Mouse (Mus musculus) G1E (cell line): ENCODE measurements around the gene Cd72. TPM values are rescaled to one million over a fixed set of nuclear protein-coding genes. Genes with fewer than 3 reads are reported as not detected.
A peak's percentile ranks its signal among the peaks of the same experiment; 100 is the strongest.

ENCODE experiments used
- ATAC-seq: 2 replicates; pipeline ENCODE4 v1.8.0; 2016; ENCODE audit warnings: mild to moderate bottlenecking; ENCODE audit not compliant: insufficient number of reproducible peaks, poor library complexity, low FRiP score, severe bottlenecking; ENCODE audit errors: extremely low read depth
- DNase-seq: peaks from one replicate; pipeline ENCODE4 v3.0.0; 2012; ENCODE audit warnings: low spot score
- H3K27me3 ChIP-seq: 2 replicates; pipeline ENCODE4 v1.6.1; 2012; ENCODE audit warnings: mild to moderate bottlenecking, low read length, inconsistent platforms; ENCODE audit not compliant: insufficient read depth
- H3K36me3 ChIP-seq: replicated peaks from 2 replicates; pipeline ENCODE3; 2012; ENCODE audit warnings: mild to moderate bottlenecking, inconsistent platforms
- H3K4me1 ChIP-seq: 2 replicates; pipeline ENCODE4 v1.6.1; 2012; ENCODE audit warnings: low read depth, low read length, inconsistent platforms, mixed read lengths; ENCODE audit not compliant: insufficient read depth
- H3K4me3 ChIP-seq: 2 replicates; pipeline ENCODE4 v1.5.1; 2012; ENCODE audit warnings: low read depth, mild to moderate bottlenecking, inconsistent platforms, low read length, moderate library complexity, mixed read lengths
- H3K9me3 ChIP-seq: replicated peaks from 2 replicates; pipeline ENCODE4 v1.6.1; 2012; ENCODE audit warnings: inconsistent platforms
- CTCF ChIP-seq: IDR thresholded peaks from 2 replicates; pipeline ENCODE4 v1.5.1; 2012; ENCODE audit warnings: low read depth, low read length, inconsistent platforms, mixed read lengths
- GATA1 ChIP-seq: IDR thresholded peaks from 2 replicates; pipeline ENCODE4 v1.6.1; 2012; ENCODE audit warnings: borderline replicate concordance, low read length, inconsistent platforms, mixed read lengths
- GATA2 ChIP-seq: IDR thresholded peaks from 2 replicates; pipeline ENCODE4 v1.6.1; 2012; ENCODE audit warnings: low read depth, low read length, inconsistent platforms, borderline replicate concordance
- POLR2AphosphoS5 ChIP-seq: IDR thresholded peaks from 2 replicates; pipeline ENCODE4 v1.6.1; 2012; ENCODE audit warnings: low read depth, low read length, inconsistent platforms; ENCODE audit not compliant: insufficient replicate concordance
- TAL1 ChIP-seq: conservative IDR thresholded peaks from 2 replicates; pipeline ENCODE4 v1.6.1; 2012; ENCODE audit warnings: low read depth, low read length, inconsistent platforms, mixed read lengths
- polyA plus RNA-seq: library from polyadenylated mRNA; stranded (reverse); fragments of >175 nt; gene quantifications from 2 replicates; pipeline ENCODE4 v1.2.3, GENCODE M21; 2012
- total RNA-seq, 2 experiments: library from RNA; stranded (forward) in 1 of 2; stranded (reverse) in 1 of 2; fragments of 200-1000 nt in 1 of 2; fragments of >200 nt in 1 of 2; fragmentation: Nextera tagmentation in 1 of 2; gene quantifications; 2 replicates each; pipeline ENCODE4 v1.2.3; 2014 to 2017

Cd72 gene
- total and polyA plus RNA-seq, 3 experiments, result 0.16 to 1.5 TPM; not detected in 1

DNA sequence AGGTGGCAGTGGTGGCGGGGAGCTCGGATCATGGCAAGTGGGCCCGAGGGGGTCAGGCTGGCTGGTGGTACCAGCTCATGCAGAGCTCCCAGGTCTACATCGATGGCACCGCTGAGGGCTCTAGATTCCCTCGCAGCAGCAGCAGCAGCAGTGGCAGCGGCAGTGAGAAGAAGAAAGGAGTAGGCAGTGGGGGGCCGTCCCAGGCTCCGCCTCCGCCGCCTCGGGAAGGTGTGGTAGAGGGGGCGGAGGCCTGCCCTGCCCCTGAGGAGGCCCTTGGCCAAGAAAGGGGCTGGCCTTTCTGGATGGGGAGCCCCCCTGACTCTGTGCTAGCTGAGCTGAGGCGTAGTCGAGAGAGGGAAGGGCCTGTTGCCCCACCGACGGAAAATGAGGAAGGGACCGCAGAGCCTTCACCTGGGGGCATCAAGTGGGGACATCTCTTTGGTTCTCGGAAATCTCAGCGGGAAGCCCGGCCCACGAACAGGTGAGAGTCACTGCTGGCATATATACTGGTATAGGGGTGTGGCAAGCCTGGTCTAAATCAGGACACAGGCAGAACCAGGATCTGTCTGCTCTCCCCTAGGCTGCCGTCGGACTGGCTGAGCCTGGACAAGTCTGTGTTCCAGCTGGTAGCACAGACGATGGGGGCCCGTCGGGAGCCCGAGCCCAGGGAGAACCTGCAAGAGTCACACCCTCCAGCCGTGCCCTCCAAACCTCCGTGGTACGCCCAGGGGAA lies 28.6 kb downstream of the Cd72 start:
- peaks cover 6% of the 10 kb centered on the region; the same call in 1 of the 2 replicates for H3K9me3 ChIP-seq
- H3K4me3 ChIP-seq, result no peak overlapping the region
- H3K36me3 ChIP-seq, result no peaks in the 10 kb centered on the region
- no peak for ATAC-seq
- no peak for TF ChIP-seq POLR2AphosphoS5
- DNase-seq, result no peak
- H3K4me1 ChIP-seq, result peaks cover 11% of the 10 kb centered on the region; the same call in 1 of the 2 replicates
- H3K27me3 ChIP-seq, result peaks cover 61% of the 10 kb centered on the region

DNA sequence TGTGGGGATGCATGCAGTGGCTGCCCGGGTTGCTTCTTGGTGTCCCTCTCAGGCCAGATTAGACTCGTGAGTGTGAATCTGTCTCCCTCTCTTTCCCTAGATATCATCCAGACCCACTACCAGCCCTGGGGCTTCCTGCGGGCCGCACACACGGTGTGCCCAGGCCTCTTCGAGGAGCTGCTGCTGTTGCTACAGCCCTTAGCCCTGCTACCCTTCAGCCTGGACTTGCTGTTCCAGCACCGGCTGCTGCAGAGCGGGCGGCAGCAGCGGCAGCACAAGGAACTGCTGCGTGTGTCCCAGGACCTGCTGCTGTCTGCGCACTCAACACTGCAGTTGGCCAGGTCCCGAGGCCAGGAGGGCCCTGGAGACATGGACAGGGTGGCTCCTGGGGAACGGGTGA lies 29.2 kb downstream of the Cd72 start:
- H3K4me3 ChIP-seq, result no peak overlapping the region
- DNase-seq (no peak), ATAC-seq (no peak)
- H3K27me3 ChIP-seq, result peaks cover 59% of the 10 kb centered on the region
- TF ChIP-seq GATA2 (no peak), TAL1 (no peak)
- no peaks in the 10 kb centered on the region for H3K36me3 ChIP-seq
- peaks cover 16% of the 10 kb centered on the region for H3K4me1 ChIP-seq
- H3K9me3 ChIP-seq, result peaks cover 6% of the 10 kb centered on the region; the same call in 1 of the 2 replicates

DNA sequence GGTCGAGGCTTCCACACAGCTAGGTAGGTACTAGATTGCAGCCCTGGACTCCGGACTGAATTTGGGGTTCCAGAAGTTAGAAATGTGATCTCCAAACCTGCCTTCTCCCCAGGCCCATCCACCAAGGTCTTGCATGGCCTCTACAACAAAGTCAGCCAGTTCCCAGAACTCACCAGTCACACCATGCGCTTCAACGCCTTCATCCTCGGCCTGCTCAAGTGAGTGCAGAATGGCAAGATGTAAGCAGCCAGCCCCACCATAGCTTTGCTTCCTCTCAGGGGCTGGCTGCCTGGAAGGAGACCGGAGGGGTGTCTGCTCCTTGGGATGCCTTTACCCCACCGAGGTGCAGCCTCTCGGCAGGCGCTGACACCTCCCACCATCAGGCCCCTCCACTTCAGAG lies 30.4 kb downstream of the Cd72 start:
- Histone ChIP-seq H3K4me3 (no peak overlapping the region), H3K9me3 (peaks cover 6% of the 10 kb centered on the region; the same call in 1 of the 2 replicates), H3K4me1 (peaks cover 27% of the 10 kb centered on the region), H3K36me3 (no peaks in the 10 kb centered on the region), H3K27me3 (peaks cover 53% of the 10 kb centered on the region)
- TF ChIP-seq CTCF, result no peak
- TF ChIP-seq POLR2AphosphoS5, result no peak
- no peak for TF ChIP-seq GATA2
- TF ChIP-seq GATA1, result no peak
- no peak for TF ChIP-seq TAL1
- ATAC-seq (no peak), DNase-seq (no peak)

DNA sequence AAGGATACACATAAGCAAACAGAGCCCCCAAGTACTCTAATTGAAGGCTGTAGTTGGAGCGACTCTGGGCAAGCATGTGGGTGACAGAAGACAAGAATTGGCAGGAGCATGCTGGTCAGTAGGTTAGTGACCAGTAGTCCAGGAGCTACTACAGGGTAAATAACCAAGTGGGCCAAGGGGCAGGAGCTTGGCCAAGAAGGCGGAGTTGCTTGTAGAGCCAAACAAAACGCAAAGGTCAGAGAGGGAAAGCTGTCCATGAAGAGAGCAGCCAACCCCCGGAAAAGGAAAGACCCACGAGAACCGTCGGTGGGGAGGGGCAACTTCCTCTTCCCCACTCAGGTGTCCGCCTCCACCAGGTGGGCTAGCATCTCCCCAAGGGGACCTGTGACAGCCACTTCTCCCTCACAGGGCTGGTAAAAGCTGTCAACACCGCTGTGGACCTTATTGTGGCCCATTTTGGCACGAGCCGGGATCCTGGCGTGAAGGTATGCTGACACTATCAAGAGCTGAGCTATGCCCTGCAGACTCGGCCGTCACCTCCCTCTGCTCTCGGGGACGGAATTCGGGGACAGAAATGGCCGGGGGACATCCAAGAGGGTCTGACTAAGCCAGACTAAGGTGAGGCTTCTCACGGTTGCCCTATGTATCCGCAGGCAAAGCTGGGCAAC lies 31.0 kb downstream of the Cd72 start:
- DNase-seq, result no peak
- H3K4me3 ChIP-seq, result no peak overlapping the region
- H3K36me3 ChIP-seq, result no peaks in the 10 kb centered on the region
- ATAC-seq, result no peak
- H3K4me1 ChIP-seq, result peaks cover 34% of the 10 kb centered on the region
- H3K27me3 ChIP-seq, result peaks cover 48% of the 10 kb centered on the region
- peaks cover 6% of the 10 kb centered on the region; the same call in 1 of the 2 replicates for H3K9me3 ChIP-seq
- TF ChIP-seq GATA2, result no peak
- TF ChIP-seq GATA1, result no peak
- no peak for TF ChIP-seq CTCF
- TF ChIP-seq POLR2AphosphoS5, result no peak
- TF ChIP-seq TAL1, result no peak

DNA sequence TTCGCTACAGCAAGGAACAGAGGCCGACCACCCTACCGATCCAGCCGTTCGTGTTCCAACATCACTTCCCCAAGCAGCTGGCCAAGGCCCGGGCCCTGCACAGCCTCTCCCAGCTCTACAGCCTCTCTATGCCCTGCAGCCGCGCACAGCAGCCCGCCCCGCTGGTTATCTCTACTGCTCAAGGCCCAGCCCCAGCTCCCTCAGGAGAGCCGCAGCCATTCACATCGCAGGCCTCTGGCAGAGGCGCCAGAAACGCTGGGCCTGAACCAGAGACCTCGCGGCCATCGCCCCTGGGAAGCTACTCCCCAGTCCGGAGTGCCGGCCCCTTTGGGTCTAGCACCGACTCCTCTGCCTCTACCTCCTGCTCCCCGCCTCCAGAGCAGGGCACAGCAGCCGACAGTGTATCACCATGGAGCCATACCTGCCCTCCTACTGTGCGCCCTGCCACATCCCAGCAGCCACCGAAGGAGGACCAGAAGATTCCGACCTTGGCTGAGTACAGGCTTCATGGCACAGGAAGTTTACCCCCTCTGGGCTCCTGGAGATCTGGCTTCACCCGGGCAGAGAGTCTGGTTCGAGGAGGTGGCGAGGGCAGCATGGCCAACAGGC lies 32.7 kb downstream of the Cd72 start:
- peaks cover 7% of the 10 kb centered on the region for H3K9me3 ChIP-seq
- no peak for ATAC-seq
- no peaks in the 10 kb centered on the region for H3K36me3 ChIP-seq
- TF ChIP-seq POLR2AphosphoS5 (no peak), CTCF (no peak), TAL1 (no peak), GATA1 (no peak), GATA2 (no peak)
- peaks cover 46% of the 10 kb centered on the region for H3K4me1 ChIP-seq
- DNase-seq, result no peak
- H3K27me3 ChIP-seq, result peaks cover 36% of the 10 kb centered on the region; the same call in 1 of the 2 replicates
- no peak overlapping the region for H3K4me3 ChIP-seq

DNA sequence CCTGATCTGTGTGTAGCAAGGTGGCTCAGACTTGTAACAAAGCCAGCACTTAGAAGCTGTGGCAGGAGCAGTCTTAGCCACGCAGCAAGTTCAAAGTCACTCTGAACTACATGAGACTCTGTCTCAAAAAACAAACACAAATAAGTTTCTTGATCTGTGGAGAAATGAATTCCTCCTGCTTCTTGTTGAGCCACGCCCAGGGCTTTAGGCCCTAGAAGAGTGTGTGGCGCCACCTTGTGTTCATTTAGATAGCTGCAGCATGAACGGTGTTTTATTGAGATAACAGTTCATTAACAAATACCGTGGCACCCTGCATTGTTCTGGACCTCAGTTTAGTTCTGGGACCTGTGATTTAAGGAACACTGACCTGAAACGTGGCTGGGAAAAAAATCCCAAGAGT lies 34.1 kb downstream of the Cd72 start:
- peaks cover 27% of the 10 kb centered on the region; the same call in 1 of the 2 replicates for H3K27me3 ChIP-seq
- peaks cover 21% of the 10 kb centered on the region for H3K9me3 ChIP-seq
- H3K4me3 ChIP-seq, result no peak overlapping the region
- ATAC-seq (no peak), DNase-seq (peak; percentile 61)
- H3K36me3 ChIP-seq, result peaks cover 2% of the 10 kb centered on the region
- TF ChIP-seq GATA2, result no peak
- peak; percentile 84 for TF ChIP-seq CTCF
- H3K4me1 ChIP-seq, result peaks cover 52% of the 10 kb centered on the region
